Mouse (Mus musculus) embryonic facial prominence, embryonic 14.5 days (tissue): Measurements from ENCODE around the gene Cfap58. TPM values are rescaled to one million over a fixed set of nuclear protein-coding genes. Genes with fewer than 3 reads are reported as not detected.

Experiments used
- ATAC-seq: fragments of 200-750 bp; cut with Nextera tagmentation; 2 replicates; pipeline ENCODE4 v1.8.0; 2017; ENCODE audit warnings: low read depth, moderate number of reproducible peaks, moderate TSS enrichment
- DNase-seq: peaks from one replicate; pipeline ENCODE4 v3.0.0-alpha.2; 2015; ENCODE audit warnings: low spot score
- H3K27ac ChIP-seq: fragments of 300-500 bp; sonication (generic); replicated peaks from 2 replicates; pipeline ENCODE4 v1.5.1; 2014; ENCODE audit warnings: low read depth, mild to moderate bottlenecking, low read length, moderate library complexity
- H3K27me3 ChIP-seq: fragments of 300-500 bp; sonication (generic); replicated peaks from 2 replicates; pipeline ENCODE4 v1.6.1; 2014; ENCODE audit warnings: low read length; ENCODE audit not compliant: control insufficient read depth, insufficient read depth
- H3K36me3 ChIP-seq: fragments of 300-500 bp; sonication (generic); 2 replicates; pipeline ENCODE4 v1.6.1; 2014; ENCODE audit warnings: low read length, mixed read lengths; ENCODE audit not compliant: control insufficient read depth, insufficient read depth
- H3K4me1 ChIP-seq: fragments of 300-500 bp; sonication (generic); 2 replicates; pipeline ENCODE4 v1.6.1; 2014; ENCODE audit warnings: antibody characterized with exemption, low read length; ENCODE audit not compliant: control insufficient read depth, insufficient read depth
- H3K4me2 ChIP-seq: fragments of 300-500 bp; sonication (generic); 2 replicates; pipeline ENCODE4 v1.6.1; 2014; ENCODE audit warnings: low read depth, mild to moderate bottlenecking, low read length, moderate library complexity, mixed read lengths
- H3K4me3 ChIP-seq: fragments of 300-500 bp; sonication (generic); 2 replicates; pipeline ENCODE4 v1.5.1; 2014; ENCODE audit warnings: low read depth, mild to moderate bottlenecking, low read length
- H3K9ac ChIP-seq: fragments of 300-500 bp; sonication (generic); 2 replicates; pipeline ENCODE4 v1.6.1; 2014; ENCODE audit warnings: low read depth, mild to moderate bottlenecking, low read length, moderate library complexity, mixed read lengths
- H3K9me3 ChIP-seq: fragments of 300-500 bp; sonication (generic); 2 replicates; pipeline ENCODE4 v1.6.1; 2016; ENCODE audit warnings: low read length; ENCODE audit not compliant: control insufficient read depth
- WGBS: fragments of 180-500 bp; shearing (Covaris S2); extraction: QIAGEN DNeasy Blood & Tissue Kit; methylation state at CpG from one replicate; pipeline ENCODE4 v1.1.7; 2014; 5-methylcytosine and 5-hydroxymethylcytosine counted together
- polyA plus RNA-seq: library from polyadenylated mRNA; unstranded; fragments of >200 nt; fragmentation: Nextera tagmentation; extraction: Ambion mirVana; gene quantifications from 2 replicates; pipeline ENCODE4 v1.2.1, GENCODE M21; 2014

Gene Cfap58
- polyA plus RNA-seq, 1 experiment from 2014 or later, result 0.58 TPM

DNA sequence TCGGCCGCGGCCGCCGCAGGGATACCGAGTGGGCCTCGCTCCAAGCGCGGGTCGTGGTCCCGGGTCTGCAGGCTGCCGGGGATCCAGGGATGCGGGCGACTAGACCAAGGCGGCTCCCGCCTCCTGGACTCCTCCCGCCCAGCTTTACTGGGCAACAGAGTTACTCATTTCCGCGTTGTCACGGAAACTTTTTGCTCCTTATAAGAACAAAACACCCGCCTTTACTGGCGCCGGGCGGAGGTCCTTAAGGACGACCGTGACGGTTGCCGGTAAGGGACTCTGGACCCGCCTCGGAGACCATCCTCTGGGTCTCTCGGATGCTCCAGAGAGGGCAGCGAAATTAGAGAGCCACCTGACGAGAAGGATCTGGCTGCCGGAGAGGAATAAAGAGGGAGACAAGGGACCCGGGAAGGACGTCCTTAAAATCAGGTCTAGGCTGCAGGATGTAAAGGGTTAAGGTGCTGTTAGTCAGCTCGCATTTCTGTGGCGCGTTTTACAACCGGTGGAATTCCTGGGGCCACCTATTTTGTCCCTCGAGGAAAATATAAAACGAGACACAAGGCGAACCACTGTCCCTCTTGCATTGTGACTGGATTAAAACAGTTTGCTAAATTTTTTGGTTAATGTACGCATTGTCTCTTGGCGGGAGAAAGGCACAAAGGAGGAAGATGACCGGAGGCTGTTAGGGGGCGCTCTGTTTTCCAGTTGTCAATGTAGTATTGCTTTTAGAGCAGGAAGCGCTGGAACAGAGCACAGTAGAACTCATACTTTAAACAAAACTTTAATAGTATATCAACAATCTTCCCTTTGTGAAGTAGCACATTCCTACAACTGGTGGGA lies 18.1 kb upstream of the Cfap58 start, which contains the start of the genes Cfap43 and Itprip:
Gene Cfap43, minus strand, starts transcription at position 162 of the 840 bp plus-strand sequence.
Gene Itprip, minus strand, starts transcription at position 174 of the 840 bp plus-strand sequence.
- ATAC-seq (peak; percentile 88), DNase-seq (peak; percentile 97)
- Histone ChIP-seq H3K27ac (peak within 1 kb of the TSS; percentile 89), H3K4me2 (peak within 1 kb of the TSS; percentile 76), H3K9ac (peak within 1 kb of the TSS; percentile 82), H3K4me1 (peaks cover 22% of the 10 kb centered on the region), H3K27me3 (no peaks in the 10 kb centered on the region), H3K9me3 (no peaks in the 10 kb centered on the region), H3K4me3 (peak within 1 kb of the TSS; percentile 60), H3K36me3 (no peaks in the 10 kb centered on the region)
- under 1% methylated on average over 48 of the region's 48 CpGs for WGBS

DNA sequence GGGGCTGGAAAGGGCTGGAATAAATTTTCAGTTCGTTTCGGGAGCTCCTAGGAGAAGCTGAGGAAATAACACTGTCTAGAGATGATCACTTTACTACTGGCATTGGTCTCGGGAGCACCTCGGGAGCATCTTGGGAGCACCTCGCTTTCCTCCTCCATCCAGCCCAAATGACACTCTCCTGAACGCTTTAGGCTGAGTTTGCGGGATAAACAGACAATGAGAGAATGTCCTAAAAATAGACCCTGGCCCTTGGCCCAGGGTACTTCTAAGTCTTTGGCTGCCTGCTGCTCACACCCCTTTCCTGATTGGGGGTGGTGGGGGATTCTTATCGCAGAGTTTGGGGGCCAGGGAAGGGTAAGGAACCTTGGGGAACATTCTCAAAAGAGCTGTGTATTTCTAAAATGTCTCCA lies 17.5 kb upstream of the Cfap58 start:
- Histone ChIP-seq H3K4me3 (peak overlapping the region; percentile 60), H3K4me1 (peaks cover 22% of the 10 kb centered on the region), H3K27ac (peak overlapping the region; percentile 89), H3K36me3 (no peaks in the 10 kb centered on the region), H3K4me2 (peak overlapping the region; percentile 76), H3K9ac (peak overlapping the region; percentile 82), H3K9me3 (no peaks in the 10 kb centered on the region), H3K27me3 (no peaks in the 10 kb centered on the region)
- ATAC-seq (no peak; the same call in 1 of the 2 replicates), DNase-seq (peak; percentile 71)
- 2% methylated on average over 8 of the region's 8 CpGs for WGBS

DNA sequence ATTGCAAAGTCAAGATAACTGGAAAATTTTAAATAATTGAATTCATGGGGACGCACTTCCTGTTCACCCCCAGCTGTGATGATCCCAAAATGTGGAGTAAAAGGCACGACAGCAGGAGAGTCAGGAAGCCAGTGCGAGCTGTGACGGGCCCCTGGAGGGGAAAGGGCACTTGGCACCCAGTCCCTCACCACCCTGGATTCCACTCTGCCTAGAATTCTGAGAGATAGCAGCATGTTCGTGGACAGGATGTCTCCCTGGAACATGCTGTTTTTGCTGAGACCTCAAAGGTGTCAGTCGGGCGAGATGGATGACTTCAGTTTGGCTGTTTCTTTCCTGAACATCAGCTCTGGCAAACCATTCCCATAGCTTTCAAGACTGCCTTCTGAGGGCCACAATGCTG lies 11.7 kb upstream of the Cfap58 start:
- Histone ChIP-seq H3K9me3 (no peaks in the 10 kb centered on the region), H3K4me3 (no peak overlapping the region), H3K9ac (no peak overlapping the region), H3K27ac (no peak overlapping the region), H3K4me2 (no peak overlapping the region), H3K4me1 (no peaks in the 10 kb centered on the region), H3K36me3 (no peaks in the 10 kb centered on the region), H3K27me3 (no peaks in the 10 kb centered on the region)
- DNase-seq (no peak), ATAC-seq (no peak)
- WGBS, result 71% methylated on average over 7 of the region's 7 CpGs

DNA sequence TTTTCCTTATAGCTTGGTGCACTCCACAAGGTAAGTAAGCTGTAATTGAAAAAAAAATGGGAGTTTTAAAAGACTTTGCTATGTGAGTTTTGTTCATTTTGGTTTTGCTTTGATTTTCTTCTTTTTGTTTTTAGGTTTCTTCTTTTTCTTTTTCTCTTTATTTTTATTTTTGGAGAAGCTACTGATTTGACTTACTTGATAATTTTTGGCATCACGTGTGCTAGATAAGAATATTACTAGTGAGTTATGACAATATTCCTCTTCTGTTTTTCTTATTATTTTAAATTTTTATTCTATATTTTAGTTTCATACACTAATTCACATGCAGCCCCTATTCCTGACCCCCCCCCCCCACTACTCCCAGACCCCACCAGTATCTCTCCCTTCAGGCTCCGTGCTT lies 10.4 kb upstream of the Cfap58 start:
- 93% methylated on average over 2 of the region's 2 CpGs for WGBS
- no peaks in the 10 kb centered on the region for H3K27me3 ChIP-seq
- ATAC-seq (no peak), DNase-seq (no peak)
- no peak overlapping the region for H3K27ac ChIP-seq
- no peak overlapping the region for H3K4me2 ChIP-seq
- H3K9ac ChIP-seq, result no peak overlapping the region
- H3K9me3 ChIP-seq, result no peaks in the 10 kb centered on the region
- H3K4me1 ChIP-seq, result no peaks in the 10 kb centered on the region
- H3K4me3 ChIP-seq, result no peak overlapping the region
- H3K36me3 ChIP-seq, result no peaks in the 10 kb centered on the region

DNA sequence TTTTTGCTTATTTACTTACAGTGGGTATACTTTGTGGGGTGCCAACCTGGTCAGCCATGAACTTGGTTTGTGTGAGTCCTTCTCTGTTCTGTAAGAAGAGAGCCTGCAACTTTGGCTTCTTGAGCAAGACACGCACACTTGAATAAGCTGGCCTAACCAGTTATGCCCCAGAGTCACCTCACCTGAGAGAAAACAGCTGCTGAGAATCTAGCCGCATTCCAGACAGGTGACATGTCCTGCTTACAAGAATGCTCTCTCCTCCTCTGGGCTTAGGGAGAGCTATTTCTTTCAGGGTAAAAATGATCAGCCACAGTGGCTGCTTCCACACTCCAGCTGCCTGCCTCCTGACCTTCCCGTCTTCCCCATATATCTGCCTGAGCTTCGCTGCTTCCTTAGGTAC lies 8.4 kb upstream of the Cfap58 start:
- DNase-seq (peak; percentile 72), ATAC-seq (peak; percentile 59)
- H3K9me3 ChIP-seq, result no peaks in the 10 kb centered on the region
- no peaks in the 10 kb centered on the region for H3K36me3 ChIP-seq
- no peak overlapping the region for H3K9ac ChIP-seq
- H3K27ac ChIP-seq, result no peak overlapping the region
- 55% methylated on average over 4 of the region's 4 CpGs for WGBS
- H3K4me3 ChIP-seq, result no peak overlapping the region
- no peak overlapping the region for H3K4me2 ChIP-seq
- H3K27me3 ChIP-seq, result no peaks in the 10 kb centered on the region
- H3K4me1 ChIP-seq, result no peaks in the 10 kb centered on the region

DNA sequence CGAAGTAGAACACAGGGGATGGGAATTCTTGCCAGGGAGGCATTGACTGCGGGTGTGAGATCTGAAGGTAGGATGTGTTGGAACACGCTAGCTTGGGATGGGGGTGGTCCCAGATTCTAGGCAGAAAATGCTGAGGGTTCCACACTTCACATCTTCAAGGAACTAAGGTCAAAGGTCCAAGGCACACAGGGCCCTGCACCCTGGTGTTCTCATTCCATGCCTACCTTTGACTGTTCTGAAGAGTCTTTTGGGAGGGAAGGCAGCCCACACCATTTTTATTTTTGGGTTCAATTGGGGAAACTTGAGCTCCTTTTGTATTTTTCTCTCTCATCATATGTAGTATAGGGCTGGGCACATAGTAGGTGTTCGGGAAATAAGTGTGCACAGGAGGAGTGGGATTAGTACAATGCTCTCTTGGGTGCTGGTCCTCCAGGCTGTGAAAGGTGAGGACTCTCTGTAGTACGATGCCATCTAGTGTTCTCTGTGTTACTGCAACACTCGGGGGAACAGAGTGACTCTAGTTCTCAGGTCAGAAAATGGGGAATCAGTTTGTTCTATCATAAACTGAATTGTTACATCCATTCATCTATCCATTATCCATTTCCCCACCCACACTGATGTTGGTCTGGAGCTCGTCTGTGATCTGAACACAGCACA lies 5.4 kb upstream of the Cfap58 start:
- DNase-seq (peak; percentile 83), ATAC-seq (peak; percentile 46; the same call in 1 of the 2 replicates)
- Histone ChIP-seq H3K4me1 (no peaks in the 10 kb centered on the region), H3K27me3 (no peaks in the 10 kb centered on the region), H3K9ac (no peak overlapping the region), H3K4me2 (no peak overlapping the region), H3K9me3 (no peaks in the 10 kb centered on the region), H3K27ac (no peak overlapping the region), H3K4me3 (no peak overlapping the region), H3K36me3 (no peaks in the 10 kb centered on the region)
- WGBS, result 37% methylated on average over 7 of the region's 7 CpGs

DNA sequence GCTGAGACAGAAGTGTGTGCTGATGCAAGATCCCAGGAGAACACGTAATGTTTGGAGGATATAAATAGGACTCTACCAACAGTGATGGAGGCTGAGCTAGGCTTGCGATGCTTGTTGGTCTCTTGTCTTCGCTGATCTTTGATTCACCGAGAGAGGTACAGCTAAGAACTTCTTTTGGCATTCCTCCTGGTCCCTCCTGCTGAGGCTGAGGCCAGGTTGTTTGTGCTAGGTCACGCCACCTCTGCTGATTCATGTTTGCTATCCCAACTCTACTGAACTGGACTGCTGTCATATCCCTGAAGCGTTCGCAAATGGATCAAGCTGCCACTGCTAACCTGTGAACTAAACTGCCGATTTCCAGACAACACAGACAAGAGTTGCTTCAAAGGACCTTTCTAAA lies 3.3 kb upstream of the Cfap58 start:
- Histone ChIP-seq H3K9me3 (no peaks in the 10 kb centered on the region), H3K27ac (no peak overlapping the region), H3K4me2 (no peak overlapping the region), H3K4me3 (no peak overlapping the region), H3K4me1 (peaks cover 5% of the 10 kb centered on the region; the same call in 1 of the 2 replicates), H3K36me3 (no peaks in the 10 kb centered on the region), H3K9ac (no peak overlapping the region), H3K27me3 (peaks cover 6% of the 10 kb centered on the region)
- ATAC-seq (no peak), DNase-seq (no peak)
- 90% methylated on average over 8 of the region's 8 CpGs for WGBS

DNA sequence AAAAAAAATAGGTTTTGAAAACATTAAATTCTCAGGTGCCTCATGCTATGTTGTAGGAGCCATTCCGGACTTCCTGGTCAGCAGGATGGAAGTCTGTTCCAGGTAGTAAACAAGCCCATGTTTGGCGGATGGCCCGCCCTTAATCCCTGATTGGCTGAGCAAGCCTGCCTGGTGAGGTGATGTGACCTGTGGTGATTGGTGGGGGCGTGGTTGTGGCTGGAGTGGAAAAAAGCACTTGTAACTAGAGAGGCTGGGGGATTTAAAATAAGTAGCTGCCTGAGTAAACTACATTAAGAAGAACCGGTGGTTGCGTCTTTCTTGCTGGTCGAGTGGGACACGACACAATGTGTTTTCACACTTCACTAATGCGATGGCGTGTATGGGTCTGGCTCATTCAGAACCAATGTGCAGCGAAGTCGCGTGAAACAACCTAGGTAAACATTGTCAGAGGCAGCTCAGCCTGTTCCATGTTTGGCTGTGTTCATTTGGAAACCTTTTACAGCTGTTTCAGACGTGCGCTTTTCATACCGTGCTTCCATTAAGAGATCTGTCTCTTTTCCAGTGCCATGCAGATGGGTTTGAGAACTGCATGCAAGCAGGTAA lies 2.7 kb upstream of the Cfap58 start:
- Histone ChIP-seq H3K36me3 (no peaks in the 10 kb centered on the region), H3K27me3 (peaks cover 6% of the 10 kb centered on the region), H3K9ac (no peak overlapping the region), H3K4me1 (peaks cover 5% of the 10 kb centered on the region; the same call in 1 of the 2 replicates), H3K4me3 (no peak overlapping the region), H3K27ac (no peak overlapping the region), H3K9me3 (no peaks in the 10 kb centered on the region), H3K4me2 (no peak overlapping the region)
- WGBS, result 63% methylated on average over 16 of the region's 16 CpGs
- ATAC-seq (no peak), DNase-seq (no peak)
